Mouse (Mus musculus) liver, postnatal 0 days (tissue): ENCODE measurements around the gene Tpcn1.

ENCODE experiments used
- CTCF ChIP-seq: sonication (generic); IDR thresholded peaks from 2 replicates; pipeline ENCODE4 v1.5.1; 2016; ENCODE audit warnings: antibody characterized with exemption, low read depth
- EP300 ChIP-seq: IDR thresholded peaks from 2 replicates; pipeline ENCODE4 v1.6.1; 2016; ENCODE audit warnings: antibody characterized with exemption, low read depth, mild to moderate bottlenecking

DNA sequence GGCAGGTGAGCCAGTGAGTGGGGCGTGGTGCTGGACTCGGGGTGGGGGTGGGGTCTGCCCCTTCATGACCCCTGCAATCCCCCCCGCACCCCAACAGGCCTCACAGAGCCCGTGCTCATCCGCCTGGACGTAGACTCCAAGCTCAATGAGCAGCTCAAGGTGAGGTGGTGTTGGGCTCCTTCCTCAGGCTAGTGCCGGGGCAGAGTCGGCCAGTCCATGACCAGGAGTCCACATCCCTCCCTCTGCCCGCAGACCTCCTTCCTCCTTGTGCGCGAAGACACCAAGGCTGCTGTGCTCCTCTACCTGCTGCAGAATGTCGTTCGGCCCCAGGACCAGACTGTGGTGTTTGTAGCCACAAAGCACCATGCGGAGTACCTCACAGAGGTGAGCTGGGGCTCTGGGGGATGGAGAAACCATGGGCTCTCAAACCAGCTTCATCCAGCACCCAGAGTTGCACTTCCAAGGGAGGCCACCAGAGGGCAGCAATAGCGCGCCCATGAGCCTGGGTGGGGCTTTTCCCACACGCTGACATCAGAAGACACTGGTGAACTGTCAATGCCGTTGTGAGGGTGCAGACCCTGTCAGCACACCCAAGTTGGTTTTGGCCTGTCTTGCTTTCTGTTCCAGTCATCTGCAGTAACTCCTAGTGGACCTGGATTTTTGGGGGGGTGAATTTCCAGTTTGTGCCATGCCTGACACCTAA lies 32.1 kb upstream of the Tpcn1 start:
- TF ChIP-seq CTCF (peak; percentile 100), EP300 (no peak)
